Mouse (Mus musculus): ENCODE measurements around the gene Mepce.

DNA sequence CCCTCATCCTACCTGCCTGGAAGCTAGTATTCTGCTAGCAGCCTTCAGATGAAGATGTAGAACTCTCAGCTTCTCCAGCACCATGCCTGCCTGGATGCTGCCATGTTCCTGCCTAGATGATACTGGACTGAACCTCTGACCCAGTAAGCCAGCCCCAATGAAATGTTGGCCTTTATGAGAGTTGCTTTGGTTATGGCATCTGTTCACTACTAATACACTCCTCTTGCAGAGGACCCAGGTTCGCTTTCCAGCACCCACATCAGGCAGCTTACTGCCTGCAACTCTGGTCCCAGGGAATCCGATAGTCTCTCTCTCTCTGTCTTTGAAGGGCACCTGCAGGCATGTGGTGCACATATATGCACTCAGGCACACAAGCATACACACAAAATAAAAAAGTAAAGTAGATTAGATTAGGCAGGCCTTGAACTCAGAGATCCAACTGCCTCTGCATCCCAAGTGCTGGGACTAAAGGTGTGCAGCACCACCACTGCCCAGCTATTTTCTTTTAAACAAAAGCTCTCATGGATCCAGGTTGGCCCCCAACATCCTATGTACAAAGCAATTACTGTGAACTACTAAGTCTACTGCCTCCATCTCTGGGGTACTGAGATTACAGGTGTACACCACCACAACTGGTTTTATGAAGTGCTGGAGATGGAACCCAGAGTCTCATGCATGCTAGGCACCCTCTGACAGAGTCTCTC is 11.7 kb downstream of the Mepce start:
- TF ChIP-seq POLR2A (IDR thresholded peaks at IDR 0.05; ENCODE audit: borderline replicate concordance, control insufficient read depth, low read depth, low read length), result no peak
- TF ChIP-seq CTCF (IDR thresholded peaks at IDR 0.05; ENCODE audit: control insufficient read depth, insufficient read depth, low read length), result no peak

Data from bone marrow, adult 2 months (tissue).